Mouse (Mus musculus) skeletal muscle tissue, adult 2 months (tissue): ENCODE results near the gene Rhoc.
"Not testable (repeated sequence)": the region's sequence is repeated elsewhere in the genome, so short reads cannot be mapped to it uniquely, and the experiment has no call there.

Source experiments
- DNase-seq: peaks from one replicate; pipeline ENCODE4 v3.0.0-alpha.2; 2012; ENCODE audit warnings: low read depth, low spot score

The Rhoc gene

DNA sequence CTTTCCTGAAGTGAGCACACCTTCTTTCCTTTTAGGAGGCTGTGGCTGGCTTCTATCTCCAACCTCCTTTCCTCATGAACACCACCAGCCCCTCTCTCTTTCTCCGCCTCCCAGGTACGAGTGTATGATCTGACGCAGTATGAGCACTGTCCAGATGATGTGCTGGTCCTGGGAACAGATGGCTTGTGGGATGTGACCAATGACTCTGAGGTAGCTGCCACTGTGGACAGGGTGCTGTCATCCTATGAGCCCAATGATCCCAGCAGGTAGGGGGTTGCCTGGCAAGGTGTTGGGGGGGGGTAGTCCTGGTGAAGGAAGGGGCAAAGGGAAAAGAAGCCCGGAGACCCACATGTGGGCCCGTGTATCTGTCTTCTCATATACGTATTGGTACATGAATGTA, 2.9 kb upstream of the Rhoc start:
- no peak for DNase-seq

DNA sequence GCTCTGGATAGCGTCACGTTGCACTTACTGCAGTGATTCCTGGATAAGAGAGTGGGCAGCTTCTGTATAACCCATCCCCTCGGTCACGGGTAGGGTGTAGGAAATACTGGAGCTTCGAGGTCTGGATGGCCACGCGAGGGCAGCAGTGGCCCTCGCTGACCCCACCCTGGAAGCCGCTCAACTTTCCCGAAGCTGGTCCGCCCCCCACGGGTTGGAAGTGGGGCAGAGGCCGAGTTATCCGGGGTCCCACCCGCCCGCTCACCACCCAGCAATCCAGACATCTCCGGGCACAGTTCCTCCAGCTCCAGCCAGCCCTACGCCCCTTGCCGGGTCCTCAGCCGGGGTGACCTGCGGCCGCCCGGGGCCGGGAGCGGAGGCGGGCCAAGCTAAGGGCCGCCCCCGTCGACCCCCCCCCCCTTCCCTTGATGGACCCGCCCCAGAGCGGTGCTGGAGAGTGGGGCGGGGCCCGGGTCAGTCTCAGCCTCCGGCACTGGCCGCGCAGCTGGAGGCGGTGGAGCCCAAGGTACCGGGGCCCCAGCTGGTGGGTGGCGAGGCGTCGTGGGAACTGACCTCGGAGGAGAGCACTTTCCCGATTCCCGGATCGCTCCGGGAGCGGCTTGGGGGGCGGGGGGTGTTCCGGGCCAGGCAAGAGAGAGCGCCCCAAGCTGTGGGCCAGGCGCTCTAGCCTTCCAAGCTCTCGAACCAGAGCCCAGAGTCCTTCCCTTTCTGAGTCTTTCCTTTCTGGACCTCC, 561 bp downstream of the Rhoc start:
- peak; percentile 82 for DNase-seq

GRCm38 (mm10) chr3:104789312-104789605, 1.1 kb downstream of the Rhoc start:
- no peak for DNase-seq

DNA sequence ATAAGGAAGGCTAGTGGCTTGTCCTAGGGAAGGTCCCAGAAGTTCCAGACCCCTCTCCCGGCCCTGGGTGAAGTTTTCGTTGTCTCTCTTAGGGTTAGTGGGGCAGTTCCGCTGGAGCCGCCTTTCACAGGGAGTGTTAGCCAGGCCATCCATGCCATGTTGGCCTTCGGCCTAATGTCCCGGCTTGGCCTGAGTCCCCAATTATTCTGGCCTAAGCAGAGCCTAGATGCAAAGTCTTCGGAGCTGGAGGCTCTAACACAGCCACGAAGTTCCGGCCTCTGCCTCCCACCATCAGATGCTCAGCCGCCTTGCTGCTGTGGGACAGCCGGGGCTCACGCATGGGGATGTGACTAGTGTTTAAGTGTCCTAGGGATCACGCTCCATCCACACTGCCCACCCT, 1.6 kb downstream of the Rhoc start:
- no peak for DNase-seq

GRCm38 (mm10) chr3:104790401-104790937, 2.3 kb downstream of the Rhoc start:
- DNase-seq: no peak

DNA sequence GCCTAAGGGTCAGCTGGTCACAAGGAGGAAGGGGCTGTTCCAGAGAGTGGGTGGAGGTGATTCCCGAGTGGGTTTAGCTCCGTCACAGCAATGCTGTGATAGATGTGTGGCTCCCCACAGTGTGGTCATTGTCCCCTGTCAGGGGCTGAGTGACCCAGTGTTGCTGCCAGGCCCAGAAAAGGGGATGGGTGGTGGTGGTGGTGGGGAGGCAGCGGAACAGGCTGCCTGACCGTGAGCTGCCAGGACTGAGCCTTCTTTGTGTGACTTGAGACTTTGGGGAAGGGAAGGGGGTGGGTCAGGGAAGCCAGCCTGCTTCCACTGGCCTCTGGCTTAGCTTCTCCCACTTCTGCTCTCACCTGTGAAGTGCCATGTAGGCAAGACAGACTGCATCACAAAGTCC, 2.8 kb downstream of the Rhoc start:
- no peak for DNase-seq

DNA sequence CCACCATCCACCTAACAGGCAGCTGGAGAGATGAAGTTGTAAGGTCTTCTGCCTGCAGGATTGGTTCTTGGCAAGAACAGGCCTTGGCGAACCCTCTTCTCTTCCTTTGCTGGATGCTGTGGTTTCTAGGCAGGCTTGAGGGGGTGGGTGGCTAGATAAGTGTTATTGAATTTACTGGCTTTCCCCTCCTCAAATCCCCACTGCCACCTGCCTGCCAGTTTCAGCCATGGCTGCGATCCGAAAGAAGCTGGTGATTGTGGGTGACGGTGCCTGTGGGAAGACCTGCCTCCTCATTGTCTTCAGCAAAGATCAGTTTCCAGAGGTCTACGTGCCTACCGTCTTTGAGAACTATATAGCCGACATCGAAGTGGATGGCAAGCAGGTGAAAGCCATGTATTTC, 3.5 kb downstream of the Rhoc start:
- DNase-seq: no peak

GRCm38 (mm10) chr3:104792360-104793270, 4.4 kb downstream of the Rhoc start:
- no peak for DNase-seq

GRCm38 (mm10) chr3:104793871-104794828, 6.0 kb downstream of the Rhoc start:
- peak; percentile 84 for DNase-seq

DNA sequence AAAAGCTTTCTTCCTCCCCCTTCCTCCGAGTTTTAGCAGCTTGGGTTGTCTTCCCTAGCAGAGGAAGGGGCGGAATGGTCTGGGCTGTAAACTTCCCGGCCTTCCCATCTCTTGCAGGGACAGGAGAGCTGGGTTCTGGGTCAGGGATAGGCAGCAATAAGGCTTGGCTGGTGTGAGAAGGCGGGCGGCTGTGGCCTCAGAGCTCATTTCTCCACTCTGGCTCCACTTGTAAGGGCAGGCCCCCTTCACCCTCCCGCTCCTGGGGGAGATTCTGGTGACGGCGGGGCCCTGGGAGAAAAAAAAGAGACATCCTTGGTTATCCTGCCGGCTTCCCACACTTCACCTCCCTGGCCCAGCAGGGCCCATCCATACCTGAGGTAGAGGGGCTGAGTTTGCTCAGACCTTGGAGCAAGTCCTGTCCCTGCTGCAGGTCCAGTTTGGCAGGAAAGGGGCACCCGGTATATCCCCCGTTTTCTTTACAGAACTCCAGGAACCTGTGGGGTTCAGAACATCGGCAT, 6.8 kb downstream of the Rhoc start:
- no peak for DNase-seq

DNA sequence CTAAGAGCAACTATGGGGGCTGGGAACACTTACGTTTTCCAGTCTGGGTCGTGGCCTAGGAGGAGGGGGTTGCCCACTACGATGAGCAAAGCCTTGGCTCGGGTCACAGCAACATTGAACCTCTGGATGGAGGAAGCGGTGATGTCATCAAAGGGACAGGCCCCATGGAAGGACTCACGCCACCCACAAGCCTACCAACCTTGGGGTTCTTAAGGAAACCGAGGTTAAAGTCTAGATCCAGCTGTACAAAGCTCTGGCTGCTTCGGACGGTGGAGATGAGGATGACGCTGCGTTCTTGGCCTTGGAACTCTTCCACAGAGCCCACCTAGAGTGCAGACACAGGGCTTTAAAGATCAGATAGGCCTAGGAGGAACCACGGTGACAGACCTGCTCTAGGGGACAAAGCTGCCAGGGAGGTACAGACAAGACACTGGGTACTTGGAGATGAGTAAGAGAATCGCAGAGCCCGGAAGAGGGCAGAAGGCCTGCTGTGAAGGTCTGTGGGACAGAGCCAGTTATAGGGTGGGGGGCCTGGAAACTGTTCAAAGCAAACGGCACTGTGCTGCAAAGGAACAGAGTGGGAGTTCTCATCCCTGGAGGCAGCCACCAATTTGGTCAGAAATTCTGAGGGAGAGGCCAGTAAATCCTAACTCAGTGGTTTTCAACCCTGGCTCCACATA, 7.6 kb downstream of the Rhoc start:
- no peak for DNase-seq

DNA sequence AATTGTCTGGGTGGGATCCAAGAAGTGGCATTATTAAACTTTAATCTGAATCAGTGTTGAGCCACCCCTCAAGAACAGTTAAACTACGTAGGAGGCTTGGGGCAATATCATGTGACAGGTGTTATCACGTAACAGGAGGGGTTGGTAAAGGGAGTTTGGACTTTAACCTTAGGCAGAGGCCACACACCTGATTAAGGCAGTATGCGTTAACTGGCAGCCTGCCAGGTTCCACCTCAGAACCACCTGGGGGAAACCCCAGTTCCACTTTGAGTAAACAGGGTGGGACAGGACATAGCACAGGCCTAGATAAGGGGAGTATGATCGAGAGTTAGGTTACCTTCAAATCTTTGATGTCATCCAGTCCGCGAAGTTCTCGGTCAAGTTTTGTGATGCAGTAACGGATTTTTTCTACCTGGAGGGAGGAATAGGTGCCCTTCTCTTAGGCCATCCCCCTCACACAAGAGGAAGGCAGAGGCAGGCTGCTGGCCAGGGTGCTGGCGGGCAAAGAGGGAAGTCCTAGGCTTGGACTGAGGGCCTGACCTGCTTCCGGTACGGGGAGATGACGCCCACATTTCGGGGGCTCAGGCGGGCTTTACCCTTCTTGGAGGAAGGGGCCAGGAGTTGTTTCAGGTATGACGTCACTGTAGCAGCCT, 8.4 kb downstream of the Rhoc start:
- DNase-seq: no peak

DNA sequence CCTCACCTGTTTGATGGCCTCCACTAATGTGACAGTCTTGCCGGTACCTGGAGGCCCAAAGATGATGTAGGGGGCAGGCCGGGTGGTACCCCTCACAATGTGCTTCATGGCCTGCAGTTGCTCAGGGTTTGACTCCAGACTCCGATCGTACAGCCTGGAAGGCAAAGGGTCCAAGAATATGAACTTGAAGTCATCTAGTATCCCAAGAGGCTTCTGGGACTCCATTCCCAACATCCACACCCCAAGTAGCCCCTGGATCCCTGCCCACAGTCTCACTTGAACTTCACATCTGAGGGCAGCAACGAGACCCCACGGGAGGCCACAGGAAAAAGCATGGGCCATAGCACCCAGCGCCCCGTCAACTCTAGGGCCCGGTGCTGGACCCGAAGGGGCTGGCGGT, 12.5 kb downstream of the Rhoc start:
- DNase-seq: no peak

- DNase-seq: no peak
These were observed 13.3 kb downstream of the Rhoc start for GRCm38 (mm10) chr3:104801481-104801880.

DNA sequence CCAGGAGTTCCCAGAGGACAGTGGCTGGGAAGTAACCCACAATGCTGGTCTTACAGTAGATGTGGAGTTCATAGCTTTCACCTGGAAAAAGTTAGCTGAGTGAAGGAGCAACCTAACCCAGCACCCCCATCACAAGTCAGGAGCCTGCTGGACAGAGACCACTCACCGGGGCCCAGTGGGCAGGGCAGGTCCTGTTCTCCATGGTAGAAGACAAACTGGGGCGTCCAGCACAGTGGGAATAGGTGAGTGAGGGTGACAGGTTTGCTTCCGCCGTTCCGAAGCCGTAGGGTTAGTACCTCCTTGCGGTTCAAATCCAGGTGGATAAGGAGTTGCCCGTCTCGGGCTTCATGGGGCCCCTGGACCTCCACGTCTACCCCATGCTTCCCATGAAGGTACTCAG, 16.1 kb downstream of the Rhoc start:
- no peak for DNase-seq

DNA sequence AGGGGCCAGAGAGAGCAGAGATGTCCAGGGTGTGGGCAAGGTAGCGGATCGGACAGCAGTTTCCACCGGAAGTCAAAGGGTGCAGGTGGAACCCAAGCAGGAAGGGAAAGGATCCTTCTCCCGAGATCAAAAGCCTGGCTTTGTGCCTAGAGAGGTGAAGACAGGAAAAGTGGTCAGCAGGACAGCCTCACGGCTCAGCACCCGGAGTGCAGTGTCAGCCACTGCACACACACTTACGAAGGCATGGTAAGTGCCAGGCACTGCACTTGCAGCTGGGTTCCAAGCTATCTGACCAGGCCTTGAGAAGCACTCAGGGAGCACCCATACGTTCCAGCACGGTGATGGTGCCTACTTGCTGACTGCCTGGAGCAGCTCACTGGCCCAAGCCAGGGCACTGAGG, 17.4 kb downstream of the Rhoc start:
- DNase-seq: no peak

- no peak for DNase-seq
These were observed 23.6 kb downstream of the Rhoc start for GRCm38 (mm10) chr3:104811752-104812151.

GRCm38 (mm10) chr3:104812254-104812653, 24.1 kb downstream of the Rhoc start:
- no peak for DNase-seq

DNA sequence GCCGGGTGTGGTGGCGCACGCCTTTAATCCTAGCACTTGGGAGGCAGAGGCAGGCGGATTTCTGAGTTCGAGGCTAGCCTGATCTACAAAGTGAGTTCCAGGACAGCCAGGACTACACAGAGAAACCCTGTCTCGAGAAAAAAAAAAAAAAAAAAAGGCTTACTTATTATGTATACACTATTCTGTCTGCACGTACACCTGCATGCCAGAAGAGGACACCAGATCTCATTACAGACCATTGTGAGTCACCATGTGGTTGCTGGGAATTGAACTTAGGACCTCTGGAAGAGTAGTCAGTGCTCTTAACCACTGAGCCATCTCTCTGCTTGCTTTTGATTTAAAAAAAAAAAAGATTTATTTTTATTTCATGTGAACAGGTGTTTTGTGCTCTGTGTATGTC, 25.1 kb downstream of the Rhoc start:
- not testable (repeated sequence) for DNase-seq

- no peak for DNase-seq
These were observed 26.6 kb downstream of the Rhoc start for GRCm38 (mm10) chr3:104814746-104815145.
